Mouse (Mus musculus) cerebellum, adult 2 months (tissue): ENCODE data around the gene Cyp4f17. TPM values are rescaled to one million over a fixed set of nuclear protein-coding genes. Genes with fewer than 3 reads are reported as not detected.
A peak's percentile ranks its signal among the peaks of the same experiment; 100 is the strongest.
"Not testable (repeated sequence)": the region's sequence is repeated elsewhere in the genome, so short reads cannot be mapped to it uniquely, and the experiment has no call there.

Experiments used
- DNase-seq, 2 experiments: peaks; one replicate each; pipeline ENCODE4 v3.0.0; 2021
- H3K27ac ChIP-seq: fragments of 200-500 bp; 2 replicates; pipeline ENCODE4 v1.5.1; 2012; ENCODE audit warnings: low read length, control low read depth, inconsistent platforms; ENCODE audit not compliant: insufficient read depth
- H3K27me3 ChIP-seq: fragments of 200-500 bp; 2 replicates; pipeline ENCODE4 v1.6.1; 2012; ENCODE audit warnings: inconsistent platforms, mild to moderate bottlenecking, low read length, moderate library complexity; ENCODE audit not compliant: control insufficient read depth, insufficient read depth
- H3K4me1 ChIP-seq: fragments of 200-500 bp; 2 replicates; pipeline ENCODE4 v1.6.1; 2011; ENCODE audit warnings: low read length; ENCODE audit not compliant: control insufficient read depth, insufficient read depth
- H3K4me3 ChIP-seq: fragments of 200-500 bp; replicated peaks from 2 replicates; pipeline ENCODE3; 2011; ENCODE audit warnings: mild to moderate bottlenecking, low read depth, low read length, control low read depth; ENCODE audit not compliant: insufficient read depth
- CTCF ChIP-seq: fragments of 200-500 bp; IDR thresholded peaks from 2 replicates; pipeline ENCODE4 v1.5.1; 2011; ENCODE audit warnings: low read depth, mild to moderate bottlenecking, control low read depth, low read length, moderate library complexity, borderline replicate concordance; ENCODE audit not compliant: insufficient read depth
- POLR2A ChIP-seq: fragments of 200-500 bp; IDR thresholded peaks from 2 replicates; pipeline ENCODE4 v1.6.1; 2011; ENCODE audit warnings: low read length, control low read depth, borderline replicate concordance; ENCODE audit not compliant: insufficient read depth
- WGBS: fragments of 180-500 bp; shearing (Covaris S2); methylation state at CpG from one replicate; pipeline ENCODE4 v1.1.7; 2018; 5-methylcytosine and 5-hydroxymethylcytosine counted together
- polyA plus RNA-seq: library from polyadenylated mRNA; depleted of rRNA; stranded (reverse); fragments of >200 nt; gene quantifications from 2 replicates; pipeline ENCODE4 v1.2.3, GENCODE M21; 2012

Gene Cyp4f17
- polyA plus RNA-seq, 1 experiment = 7.8 TPM

- WGBS = 10% methylated on average over 8 of the region's 8 CpGs
- DNase-seq = peak; percentile 15 to 18
- no peak overlapping the region for H3K27ac ChIP-seq
- H3K27me3 ChIP-seq = no peaks in the 10 kb centered on the region
- peaks cover 3% of the 10 kb centered on the region; the same call in 1 of the 2 replicates for H3K4me1 ChIP-seq
- TF ChIP-seq POLR2A = no peak
- no peak for TF ChIP-seq CTCF
- H3K4me3 ChIP-seq = no peak overlapping the region
Observed at GRCm38 (mm10) chr17:32479554-32480506, 26.0 kb upstream of the Cyp4f17 start.

GRCm38 (mm10) chr17:32481766-32482165 lies 24.1 kb upstream of the Cyp4f17 start:
- whole genome bisulfite sequencing = 81% methylated on average over 14 of the region's 14 CpGs
- no peak for DNase-seq
- no peak overlapping the region for H3K4me3 ChIP-seq
- TF ChIP-seq CTCF (no peak), POLR2A (no peak)
- no peak overlapping the region for H3K27ac ChIP-seq
- H3K27me3 ChIP-seq = no peaks in the 10 kb centered on the region
- H3K4me1 ChIP-seq = peaks cover 3% of the 10 kb centered on the region; the same call in 1 of the 2 replicates

GRCm38 (mm10) chr17:32483200-32483599 lies 22.6 kb upstream of the Cyp4f17 start:
- H3K4me1 ChIP-seq = peaks cover 3% of the 10 kb centered on the region; the same call in 1 of the 2 replicates
- 4% methylated on average over 18 of the region's 18 CpGs for WGBS
- H3K27ac ChIP-seq = no peak overlapping the region
- H3K4me3 ChIP-seq = peak overlapping the region; percentile 56
- no peaks in the 10 kb centered on the region for H3K27me3 ChIP-seq
- peak; percentile 94 for DNase-seq
- TF ChIP-seq POLR2A = no peak
- peak; percentile 77 for TF ChIP-seq CTCF

- TF ChIP-seq CTCF (no peak), POLR2A (no peak)
- Histone ChIP-seq H3K4me3 (peak overlapping the region; percentile 2), H3K4me1 (no peaks in the 10 kb centered on the region), H3K27ac (no peak overlapping the region), H3K27me3 (no peaks in the 10 kb centered on the region)
- peak; percentile 15 to 18 for DNase-seq
- 19% methylated on average over 30 of the region's 30 CpGs for WGBS
Observed at GRCm38 (mm10) chr17:32492349-32492980, 13.4 kb upstream of the Cyp4f17 start.

- peak; percentile 56 to 67 for DNase-seq
- H3K4me3 ChIP-seq = no peak overlapping the region
- 75% methylated on average over 1 of the region's 1 CpGs for whole genome bisulfite sequencing
- H3K27ac ChIP-seq = no peak overlapping the region
- H3K27me3 ChIP-seq = no peaks in the 10 kb centered on the region
- H3K4me1 ChIP-seq = no peaks in the 10 kb centered on the region
- TF ChIP-seq POLR2A = no peak
- TF ChIP-seq CTCF = peak; percentile 62; the same call in 1 of the 2 replicates
Observed at GRCm38 (mm10) chr17:32494601-32495000, 11.2 kb upstream of the Cyp4f17 start.

- DNase-seq, H3K4me3 ChIP-seq, H3K27me3 ChIP-seq, H3K27ac ChIP-seq, H3K4me1 ChIP-seq: not testable (repeated sequence)
- 75% methylated on average over 4 of the region's 4 CpGs for WGBS
Observed at GRCm38 (mm10) chr17:32500511-32500910, 5.3 kb upstream of the Cyp4f17 start.

- TF ChIP-seq POLR2A (no peak), CTCF (no peak)
Observed at GRCm38 (mm10) chr17:32501051-32501450, 4.8 kb upstream of the Cyp4f17 start.

GRCm38 (mm10) chr17:32503111-32503510 lies 2.7 kb upstream of the Cyp4f17 start:
- DNase-seq = no peak
- TF ChIP-seq CTCF (no peak), POLR2A (no peak)
- 65% methylated on average over 2 of the region's 2 CpGs for WGBS

More at GRCm38 (mm10) chr17:32501051-32501450, 4.8 kb upstream of the Cyp4f17 start:
- Histone ChIP-seq H3K4me1 (no peaks in the 10 kb centered on the region), H3K4me3 (no peak overlapping the region), H3K27me3 (no peaks in the 10 kb centered on the region), H3K27ac (no peak overlapping the region)
- WGBS = 74% methylated on average over 3 of the region's 3 CpGs
- no peak for DNase-seq

More at GRCm38 (mm10) chr17:32503111-32503510, 2.7 kb upstream of the Cyp4f17 start:
- H3K27me3 ChIP-seq = no peaks in the 10 kb centered on the region
- H3K4me1 ChIP-seq = no peaks in the 10 kb centered on the region; the same call in 1 of the 2 replicates
- H3K4me3 ChIP-seq = no peak overlapping the region
- no peak overlapping the region for H3K27ac ChIP-seq
